Mouse (Mus musculus) liver, embryonic 13.5 days (tissue): ENCODE results near the gene Trappc1. TPM values are rescaled to one million over a fixed set of nuclear protein-coding genes. Genes with fewer than 3 reads are reported as not detected.

ENCODE experiments used
- ATAC-seq: fragments of 200-750 bp; cut with Nextera tagmentation; 2 replicates; pipeline ENCODE4 v1.8.0; 2017; ENCODE audit warnings: low read depth, mild to moderate bottlenecking, moderate number of reproducible peaks, moderate library complexity
- DNase-seq: peaks from one replicate; pipeline ENCODE4 v3.0.0; 2022
- H3K27ac ChIP-seq: fragments of 300-500 bp; sonication (generic); 2 replicates; pipeline ENCODE4 v1.5.1; 2015; ENCODE audit warnings: moderate library complexity, mild to moderate bottlenecking, inconsistent platforms
- H3K27me3 ChIP-seq: fragments of 300-500 bp; sonication (generic); 2 replicates; pipeline ENCODE4 v1.6.1; 2015; ENCODE audit warnings: mild to moderate bottlenecking, inconsistent platforms
- H3K36me3 ChIP-seq: fragments of 300-500 bp; sonication (generic); 2 replicates; pipeline ENCODE4 v1.6.1; 2015; ENCODE audit warnings: mild to moderate bottlenecking, inconsistent platforms
- H3K4me1 ChIP-seq: fragments of 300-500 bp; sonication (generic); replicated peaks from 2 replicates; pipeline ENCODE4 v1.6.1; 2015; ENCODE audit warnings: inconsistent platforms
- H3K4me2 ChIP-seq: fragments of 300-500 bp; sonication (generic); 2 replicates; pipeline ENCODE4 v1.6.1; 2015; ENCODE audit warnings: inconsistent platforms, mild to moderate bottlenecking, moderate library complexity
- H3K4me3 ChIP-seq: fragments of 300-500 bp; sonication (generic); replicated peaks from 2 replicates; pipeline ENCODE4 v1.5.1; 2015; ENCODE audit warnings: mild to moderate bottlenecking, inconsistent platforms
- H3K9ac ChIP-seq: fragments of 300-500 bp; sonication (generic); 2 replicates; pipeline ENCODE4 v1.6.1; 2015; ENCODE audit warnings: mild to moderate bottlenecking, inconsistent platforms
- H3K9me3 ChIP-seq: fragments of 300-500 bp; sonication (generic); replicated peaks from 2 replicates; pipeline ENCODE4 v1.6.1; 2016; ENCODE audit warnings: inconsistent platforms
- WGBS: fragments of 180-500 bp; shearing (Covaris S2); methylation state at CpG from one replicate; pipeline ENCODE4 v1.1.7; 2015; ENCODE audit not compliant: insufficient replicate concordance; 5-methylcytosine and 5-hydroxymethylcytosine counted together
- polyA plus RNA-seq: library from polyadenylated mRNA; unstranded; fragments of >200 nt; fragmentation: Nextera tagmentation; extraction: Ambion mirVana; gene quantifications from 2 replicates; pipeline ENCODE4 v1.2.1, GENCODE M21; 2015

Gene Trappc1
- polyA plus RNA-seq, 1 experiment from 2014 or later, result 90.7 TPM

DNA sequence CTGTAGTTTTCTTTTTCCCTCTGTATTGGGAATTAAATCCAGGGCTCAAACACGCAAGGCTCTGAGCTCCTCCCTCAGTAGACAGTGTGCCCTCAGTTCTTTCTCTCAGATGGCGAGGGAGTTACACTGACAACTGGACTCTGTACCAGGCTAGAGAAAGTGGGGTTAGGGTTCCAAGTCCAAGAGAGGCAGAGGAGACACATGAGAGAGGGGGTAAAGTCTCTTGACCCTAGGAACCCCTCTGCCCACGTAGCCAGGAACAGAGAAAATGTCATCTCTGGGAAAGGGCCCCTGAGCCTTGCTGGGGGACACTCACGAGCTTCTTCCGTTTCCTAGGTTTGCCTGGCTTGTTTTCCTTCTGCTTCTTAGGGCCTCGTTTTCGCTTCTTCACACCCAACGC, 40.6 kb downstream of the Trappc1 start:
- H3K4me3 ChIP-seq, result no peak overlapping the region
- H3K9me3 ChIP-seq, result no peaks in the 10 kb centered on the region
- 52% methylated on average over 8 of the region's 8 CpGs for WGBS
- peak overlapping the region; percentile 97 for H3K4me2 ChIP-seq
- H3K9ac ChIP-seq, result no peak overlapping the region
- peaks cover 8% of the 10 kb centered on the region; the same call in 1 of the 2 replicates for H3K36me3 ChIP-seq
- DNase-seq (no peak), ATAC-seq (no peak)
- peaks cover 57% of the 10 kb centered on the region for H3K27me3 ChIP-seq
- peak overlapping the region; percentile 39; the same call in 1 of the 2 replicates for H3K27ac ChIP-seq
- H3K4me1 ChIP-seq, result peaks cover 45% of the 10 kb centered on the region

DNA sequence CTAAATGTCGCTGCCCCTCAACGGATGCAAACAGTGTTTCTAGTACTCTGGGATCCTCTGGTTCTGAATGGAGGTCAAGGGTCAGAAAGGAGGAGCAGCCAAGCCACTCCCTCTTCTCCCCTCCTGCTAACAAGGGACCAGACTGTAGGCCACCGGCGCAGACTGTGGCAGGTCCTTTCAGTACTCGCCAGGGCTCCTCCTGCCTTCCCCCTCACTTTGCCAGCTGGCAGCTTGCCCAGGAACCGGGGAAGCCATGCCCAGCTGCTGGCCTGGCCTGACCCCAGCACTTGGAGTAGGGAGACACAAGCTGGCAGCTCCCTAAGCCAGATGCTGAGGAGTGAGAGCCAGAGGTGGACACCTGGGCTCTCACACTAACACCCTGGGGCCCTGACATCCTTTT, 41.1 kb downstream of the Trappc1 start:
- Histone ChIP-seq H3K27ac (peak overlapping the region; percentile 40), H3K4me2 (peak overlapping the region; percentile 97), H3K27me3 (peaks cover 60% of the 10 kb centered on the region), H3K4me3 (no peak overlapping the region), H3K9me3 (no peaks in the 10 kb centered on the region), H3K9ac (no peak overlapping the region), H3K36me3 (peaks cover 8% of the 10 kb centered on the region; the same call in 1 of the 2 replicates), H3K4me1 (peaks cover 50% of the 10 kb centered on the region)
- WGBS, result 29% methylated on average over 6 of the region's 6 CpGs
- ATAC-seq, result 0 out of 2 replicates have a peak, but pooled peaks have one; percentile 19
- DNase-seq, result no peak

DNA sequence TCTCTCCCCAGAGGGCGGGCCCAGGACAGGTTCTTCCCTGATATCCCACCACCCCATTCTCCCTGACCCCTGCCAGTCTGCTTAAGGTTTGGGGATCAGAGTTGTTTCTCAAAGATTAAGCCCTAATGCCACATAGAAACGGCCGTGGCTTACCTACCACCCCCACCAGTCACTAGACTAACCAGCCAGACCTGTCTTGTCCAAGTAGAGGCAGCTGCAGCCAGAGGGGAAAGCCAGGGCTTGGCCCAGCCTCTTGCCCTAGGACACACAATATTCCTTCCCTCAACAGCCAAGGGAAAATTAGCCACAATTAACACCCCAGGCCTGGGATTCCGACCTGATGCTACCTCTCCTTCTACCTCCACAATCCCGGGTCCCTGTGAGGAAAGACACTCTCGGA, 41.9 kb downstream of the Trappc1 start:
- peak overlapping the region; percentile 73 for H3K4me3 ChIP-seq
- H3K36me3 ChIP-seq, result peaks cover 6% of the 10 kb centered on the region; the same call in 1 of the 2 replicates
- H3K27me3 ChIP-seq, result peaks cover 56% of the 10 kb centered on the region
- peaks cover 56% of the 10 kb centered on the region for H3K4me1 ChIP-seq
- H3K4me2 ChIP-seq, result peak overlapping the region; percentile 97
- H3K27ac ChIP-seq, result peak overlapping the region; percentile 40
- no peak for ATAC-seq
- DNase-seq, result no peak
- H3K9me3 ChIP-seq, result no peaks in the 10 kb centered on the region
- WGBS, result 51% methylated on average over 6 of the region's 6 CpGs
- H3K9ac ChIP-seq, result peak overlapping the region; percentile 46

DNA sequence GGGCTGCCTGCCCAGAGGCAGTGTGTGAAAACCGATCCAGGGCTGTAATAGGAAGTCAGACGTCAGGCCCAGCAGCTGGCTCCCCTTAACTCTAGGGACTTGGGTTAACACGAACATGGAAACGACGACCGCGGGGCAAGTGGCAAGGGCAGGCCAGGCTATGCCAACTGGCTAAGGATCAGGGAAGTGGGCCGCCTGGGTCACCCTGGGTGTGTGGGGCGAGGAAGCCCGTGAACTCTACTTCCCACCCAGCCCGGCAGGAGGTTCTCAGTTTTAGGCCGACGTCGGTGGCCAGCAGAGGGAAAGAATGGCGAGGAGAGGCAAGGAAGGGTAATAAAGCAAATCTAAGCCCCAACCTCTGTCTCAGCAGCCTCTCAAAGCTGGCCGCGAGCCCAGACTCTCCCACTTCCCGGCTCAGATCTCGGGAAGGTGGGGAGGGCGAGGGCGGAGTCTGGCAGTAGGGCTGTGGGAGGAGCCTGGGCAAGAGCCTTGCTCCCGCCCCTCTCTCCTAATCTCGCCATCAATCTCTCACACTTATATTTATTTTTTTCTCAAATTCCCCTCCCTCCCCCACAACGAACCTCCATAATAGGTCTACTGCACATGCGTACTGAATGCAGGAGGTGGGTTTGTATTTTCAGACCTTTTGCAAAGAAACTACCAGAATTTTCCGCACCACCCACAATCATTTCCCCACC, 42.5 kb downstream of the Trappc1 start:
- DNase-seq, result peak; percentile 66
- Histone ChIP-seq H3K4me2 (peak overlapping the region; percentile 97), H3K36me3 (0 out of 2 replicates have a peak, but pooled peaks cover under 1% of the 10 kb centered on the region), H3K4me3 (peak overlapping the region; percentile 73), H3K9ac (peak overlapping the region; percentile 46), H3K4me1 (peaks cover 61% of the 10 kb centered on the region), H3K27ac (peak overlapping the region; percentile 40), H3K9me3 (no peaks in the 10 kb centered on the region), H3K27me3 (peaks cover 60% of the 10 kb centered on the region)
- peak; percentile 70 for ATAC-seq
- WGBS, result 5% methylated on average over 26 of the region's 26 CpGs

DNA sequence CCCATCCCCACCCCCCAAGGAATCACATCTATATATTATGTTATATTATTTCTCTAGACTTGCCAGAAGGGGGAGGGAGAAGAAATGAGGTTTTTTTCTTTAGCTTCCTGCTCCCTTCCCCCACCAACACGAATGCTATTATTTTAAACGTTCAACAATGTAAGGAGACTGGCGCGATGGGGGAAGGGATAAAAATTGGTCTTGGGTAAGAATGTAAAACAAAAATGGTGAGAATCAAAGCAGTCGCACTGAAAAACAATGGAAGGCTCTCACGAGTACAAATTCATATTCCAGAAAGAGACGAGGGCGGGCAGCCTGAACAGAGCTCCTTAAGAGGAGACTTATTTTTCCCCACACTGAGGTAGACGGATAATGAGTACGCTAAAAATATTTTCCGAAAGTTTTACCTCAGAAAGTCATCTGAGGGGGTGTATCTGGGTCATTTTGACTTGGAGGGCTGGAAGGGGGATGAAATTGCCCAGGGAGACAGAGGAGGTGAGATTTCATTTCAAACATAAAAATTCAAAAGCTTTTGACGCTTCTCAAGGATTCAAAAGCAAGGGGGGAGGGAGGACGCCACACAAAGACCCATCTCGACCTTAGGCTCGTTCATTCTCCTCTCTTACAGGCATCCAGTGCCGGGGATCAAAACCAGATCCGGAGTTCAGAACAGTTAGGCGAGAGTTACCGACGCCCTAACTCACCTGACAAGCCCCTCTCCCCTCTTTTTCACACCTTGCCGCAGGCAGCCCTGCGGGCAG, 43.3 kb downstream of the Trappc1 start:
- no peaks in the 10 kb centered on the region for H3K9me3 ChIP-seq
- H3K4me2 ChIP-seq, result peak overlapping the region; percentile 97
- H3K4me3 ChIP-seq, result peak overlapping the region; percentile 73
- peaks cover 69% of the 10 kb centered on the region for H3K4me1 ChIP-seq
- H3K27ac ChIP-seq, result peak overlapping the region; percentile 68
- ATAC-seq (no peak), DNase-seq (no peak)
- no peaks in the 10 kb centered on the region for H3K36me3 ChIP-seq
- under 1% methylated on average over 22 of the region's 22 CpGs for WGBS
- peaks cover 66% of the 10 kb centered on the region for H3K27me3 ChIP-seq
- H3K9ac ChIP-seq, result peak overlapping the region; percentile 88

DNA sequence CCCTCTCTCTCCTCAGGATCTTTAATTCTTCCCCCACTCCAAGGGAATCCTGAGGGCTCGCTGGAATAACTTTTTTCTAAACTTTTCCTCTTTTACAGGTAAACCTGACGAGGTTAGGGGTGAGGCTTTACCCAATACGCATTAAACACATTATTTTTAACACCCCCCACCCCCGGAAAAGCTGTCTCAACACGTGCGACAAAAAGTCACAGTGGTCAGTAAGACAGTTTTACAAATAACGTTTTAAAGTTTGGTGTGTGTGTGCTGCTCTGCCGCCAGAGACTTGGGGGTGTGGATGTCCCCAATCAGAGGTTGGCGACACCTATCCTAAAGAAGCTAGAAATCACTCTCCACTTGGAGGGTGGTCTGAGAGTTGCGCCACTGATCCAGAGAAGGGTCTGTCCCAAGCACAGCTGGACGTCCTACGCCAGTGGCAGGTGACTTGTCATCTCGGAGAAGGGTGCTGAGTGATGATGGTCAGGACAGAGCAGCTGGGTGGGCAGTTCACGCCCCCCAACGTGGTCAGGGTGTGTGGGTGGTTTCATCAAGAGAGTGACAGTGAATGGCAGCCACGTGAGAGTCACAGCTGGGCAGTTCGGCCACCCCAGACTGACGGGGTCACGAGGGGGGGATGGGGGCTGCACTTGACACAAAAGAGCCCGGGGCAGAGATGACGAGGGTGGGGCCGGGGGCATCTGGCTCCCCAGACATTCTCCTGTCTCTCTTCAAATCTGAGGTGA, 44.0 kb downstream of the Trappc1 start:
- Histone ChIP-seq H3K9me3 (no peaks in the 10 kb centered on the region), H3K4me2 (peak overlapping the region; percentile 97), H3K4me1 (peaks cover 76% of the 10 kb centered on the region), H3K9ac (peak overlapping the region; percentile 88), H3K36me3 (no peaks in the 10 kb centered on the region), H3K27me3 (peaks cover 68% of the 10 kb centered on the region), H3K4me3 (peak overlapping the region; percentile 73), H3K27ac (peak overlapping the region; percentile 68)
- DNase-seq, result no peak
- no peak for ATAC-seq
- WGBS, result 2% methylated on average over 22 of the region's 22 CpGs

DNA sequence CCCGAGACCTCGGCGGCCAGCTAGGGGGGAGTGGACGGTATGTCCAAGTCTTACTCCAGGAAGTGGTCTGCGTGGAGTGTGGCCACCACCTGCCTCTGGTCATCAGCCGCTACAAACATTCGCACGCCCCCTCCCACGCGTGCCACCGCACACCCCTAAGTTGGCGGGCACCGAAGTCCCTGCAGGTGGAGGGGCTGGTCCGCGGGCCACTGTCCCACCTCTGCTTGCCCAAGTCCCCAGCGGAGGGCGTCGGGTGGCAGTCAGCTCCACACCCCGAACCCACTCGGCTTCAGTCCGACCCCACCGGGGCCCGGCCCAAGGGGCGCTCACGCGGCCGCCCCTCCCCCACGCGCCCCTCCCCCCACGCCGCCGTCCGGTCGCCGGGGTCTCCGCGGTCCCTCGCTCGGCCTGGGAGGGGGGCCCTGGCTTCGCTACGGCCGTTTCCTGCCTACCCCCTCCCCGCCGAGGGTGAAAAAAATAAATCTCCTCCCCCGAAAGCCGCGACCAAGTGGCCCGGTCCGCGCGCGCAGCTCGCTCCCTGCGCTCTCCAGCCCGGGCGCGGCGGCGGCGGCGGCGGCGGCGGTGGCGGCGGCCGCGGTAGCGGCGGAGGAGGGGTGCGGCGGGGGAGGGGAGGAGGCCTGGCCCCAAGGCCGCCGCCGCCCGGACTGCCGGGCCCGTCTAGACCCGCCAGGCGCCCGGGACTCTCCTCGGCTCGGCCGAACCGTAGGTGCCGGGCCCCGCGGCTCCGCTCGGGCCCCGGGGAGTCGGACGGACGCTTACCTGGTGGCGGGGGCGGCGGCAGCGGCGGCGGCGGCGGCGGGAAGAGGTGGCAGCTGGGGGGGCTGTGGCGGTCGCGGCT, 44.8 kb downstream of the Trappc1 start:
- H3K27ac ChIP-seq, result peak overlapping the region; percentile 68
- peaks cover 84% of the 10 kb centered on the region for H3K4me1 ChIP-seq
- peak overlapping the region; percentile 73 for H3K4me3 ChIP-seq
- peak overlapping the region; percentile 97 for H3K4me2 ChIP-seq
- 1% methylated on average over 36 of the region's 106 CpGs for WGBS
- peaks cover 67% of the 10 kb centered on the region for H3K27me3 ChIP-seq
- H3K9me3 ChIP-seq, result no peaks in the 10 kb centered on the region
- no peak for DNase-seq
- ATAC-seq, result no peak
- peak overlapping the region; percentile 88 for H3K9ac ChIP-seq
- no peaks in the 10 kb centered on the region for H3K36me3 ChIP-seq

DNA sequence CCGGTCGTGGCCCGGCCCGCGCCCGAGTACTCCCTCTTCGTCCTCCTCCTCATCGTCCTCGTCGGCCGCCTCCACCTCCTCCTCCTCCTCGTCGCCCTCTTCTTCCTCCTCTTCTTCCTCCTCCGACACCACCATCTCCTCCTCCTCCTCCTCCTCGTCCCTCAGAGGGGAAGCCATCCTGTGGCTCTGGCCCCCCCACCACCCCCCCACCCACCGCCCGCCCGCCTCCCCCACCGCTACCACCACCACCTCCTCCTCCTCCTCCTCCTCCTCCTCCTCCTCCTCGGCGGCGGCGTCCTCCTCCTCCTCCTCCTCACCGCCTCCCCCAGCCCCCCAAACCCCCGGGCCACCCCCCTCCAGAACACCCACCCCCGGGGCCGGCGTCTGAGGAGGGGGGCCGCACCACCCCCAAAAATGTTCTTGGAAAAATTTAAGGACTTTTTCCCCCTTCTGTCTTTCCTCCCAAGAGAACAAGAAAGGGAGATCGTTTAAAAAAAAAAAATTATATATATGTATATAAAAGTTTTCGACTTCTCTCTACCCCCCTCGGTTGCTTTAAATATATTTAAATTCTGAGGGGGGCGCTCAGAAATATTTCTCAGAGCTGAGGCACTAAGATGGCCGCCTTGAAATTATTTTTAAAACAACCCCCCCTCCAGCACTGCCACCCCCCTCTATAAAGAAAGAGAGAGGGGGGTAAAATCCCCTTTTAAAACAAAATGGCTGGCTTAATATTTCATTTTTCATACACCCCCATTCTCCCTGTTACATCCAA, 45.6 kb downstream of the Trappc1 start, which contains the start of gene Chd3:
Gene Chd3, minus strand, starts transcription at position 192 of the 775 bp plus-strand sequence.
- 9% methylated on average over 20 of the region's 34 CpGs for WGBS
- ATAC-seq, result no peak
- DNase-seq, result no peak

DNA sequence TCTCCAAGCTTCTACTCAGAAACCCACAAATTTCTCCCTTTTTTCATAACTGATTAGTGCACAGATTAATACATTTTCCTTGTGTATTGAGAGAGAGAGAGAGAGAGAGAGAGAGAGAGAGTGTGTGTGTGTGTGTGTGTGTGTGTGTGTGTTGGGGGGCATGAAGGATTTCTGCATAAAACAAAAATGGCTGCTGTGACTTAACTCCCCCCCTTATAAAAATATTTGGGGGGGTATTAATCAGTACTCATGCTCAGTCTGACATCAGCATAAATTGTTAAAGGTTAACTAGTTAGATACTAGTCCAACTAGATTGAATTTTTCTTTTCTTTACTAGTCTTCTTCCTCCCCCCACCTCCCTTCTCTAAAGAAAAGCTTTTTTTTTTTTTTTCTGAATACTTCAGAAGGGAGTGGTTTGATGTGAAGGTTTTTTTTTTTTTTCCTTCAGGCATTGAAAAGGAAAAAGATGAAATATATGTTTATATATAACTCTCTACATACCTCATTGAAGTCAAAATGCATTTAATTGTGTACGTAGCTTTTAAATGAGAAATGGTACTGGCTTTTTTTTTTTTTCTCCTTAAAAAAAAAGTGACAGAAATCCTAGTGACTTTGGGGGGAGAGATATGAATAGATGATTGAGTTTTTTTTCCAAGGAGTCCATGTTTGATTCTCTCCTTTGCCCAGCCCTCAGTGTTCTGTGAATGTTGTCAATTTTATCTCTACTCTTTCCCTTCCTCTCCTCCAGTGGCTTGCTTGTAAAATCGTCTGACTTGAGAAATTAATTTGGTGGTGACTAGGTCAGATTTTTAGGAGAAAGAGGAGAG, 46.4 kb downstream of the Trappc1 start:
- no peak for DNase-seq
- no peak for ATAC-seq
- peak overlapping the region; percentile 73; the same call in 1 of the 2 replicates for H3K4me3 ChIP-seq
- H3K36me3 ChIP-seq, result no peaks in the 10 kb centered on the region
- peaks cover 87% of the 10 kb centered on the region for H3K4me1 ChIP-seq
- peak overlapping the region; percentile 5; the same call in 1 of the 2 replicates for H3K9ac ChIP-seq
- peak overlapping the region; percentile 91 for H3K27ac ChIP-seq
- 41% methylated on average over 2 of the region's 2 CpGs for WGBS
- no peaks in the 10 kb centered on the region for H3K9me3 ChIP-seq
- peak overlapping the region; percentile 97 for H3K4me2 ChIP-seq
- H3K27me3 ChIP-seq, result peaks cover 60% of the 10 kb centered on the region

More for the DNA sequence above, 45.6 kb downstream of the Trappc1 start, which contains the start of gene Chd3:
- Histone ChIP-seq H3K9me3 (no peaks in the 10 kb centered on the region), H3K9ac (peak within 1 kb of the TSS; percentile 88), H3K27ac (peak within 1 kb of the TSS; percentile 68), H3K36me3 (no peaks in the 10 kb centered on the region), H3K4me1 (peaks cover 90% of the 10 kb centered on the region), H3K4me3 (peak within 1 kb of the TSS; percentile 73), H3K27me3 (peaks cover 64% of the 10 kb centered on the region), H3K4me2 (peak within 1 kb of the TSS; percentile 97)
